Mouse (Mus musculus) thymus, adult 2 months (tissue): ENCODE measurements around the gene Plekha6.

ENCODE experiments used
- CTCF ChIP-seq: fragments of 200-500 bp; IDR thresholded peaks from 2 replicates; pipeline ENCODE4 v1.5.1; 2012; ENCODE audit warnings: mild to moderate bottlenecking, control low read depth, low read length, moderate library complexity, borderline replicate concordance; ENCODE audit not compliant: control insufficient read depth, poor library complexity, insufficient read depth; ENCODE audit errors: extremely low read depth
- POLR2A ChIP-seq: fragments of 200-500 bp; IDR thresholded peaks from 2 replicates; pipeline ENCODE4 v1.6.1; 2012; ENCODE audit warnings: mild to moderate bottlenecking, low read length, control low read depth, moderate library complexity; ENCODE audit not compliant: control insufficient read depth, poor library complexity, insufficient read depth; ENCODE audit errors: extremely low read depth

GRCm38 (mm10) chr1:133210766-133211165 is 46.8 kb downstream of the Plekha6 start:
- TF ChIP-seq CTCF (no peak), POLR2A (no peak)
